Mouse (Mus musculus): Measurements from ENCODE around the gene Vsig2. TPM values are rescaled to one million over a fixed set of nuclear protein-coding genes. Genes with fewer than 3 reads are reported as not detected.

Gene Vsig2
- polyA plus RNA-seq, 2 experiments from 2014 or later: not detected

DNA sequence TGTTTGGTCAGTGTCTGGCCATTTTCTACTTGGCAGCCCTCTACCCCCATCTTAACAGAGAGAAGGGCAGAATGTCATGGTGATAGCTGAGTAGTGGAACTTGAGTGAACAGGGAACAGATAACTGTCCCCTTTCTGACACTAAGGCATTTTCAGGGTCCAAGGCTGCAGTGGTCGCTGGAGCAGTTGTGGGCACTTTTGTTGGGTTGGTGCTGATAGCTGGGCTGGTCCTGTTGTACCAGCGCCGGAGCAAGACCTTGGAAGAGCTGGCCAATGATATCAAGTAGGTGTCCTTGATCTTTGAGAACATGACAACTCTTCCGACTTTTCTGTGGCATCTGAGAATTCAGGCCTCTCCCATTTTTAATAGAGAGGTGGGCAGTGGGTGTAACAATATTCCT lies 2.2 kb upstream of the Vsig2 start:
- ATAC-seq: no peak

DNA sequence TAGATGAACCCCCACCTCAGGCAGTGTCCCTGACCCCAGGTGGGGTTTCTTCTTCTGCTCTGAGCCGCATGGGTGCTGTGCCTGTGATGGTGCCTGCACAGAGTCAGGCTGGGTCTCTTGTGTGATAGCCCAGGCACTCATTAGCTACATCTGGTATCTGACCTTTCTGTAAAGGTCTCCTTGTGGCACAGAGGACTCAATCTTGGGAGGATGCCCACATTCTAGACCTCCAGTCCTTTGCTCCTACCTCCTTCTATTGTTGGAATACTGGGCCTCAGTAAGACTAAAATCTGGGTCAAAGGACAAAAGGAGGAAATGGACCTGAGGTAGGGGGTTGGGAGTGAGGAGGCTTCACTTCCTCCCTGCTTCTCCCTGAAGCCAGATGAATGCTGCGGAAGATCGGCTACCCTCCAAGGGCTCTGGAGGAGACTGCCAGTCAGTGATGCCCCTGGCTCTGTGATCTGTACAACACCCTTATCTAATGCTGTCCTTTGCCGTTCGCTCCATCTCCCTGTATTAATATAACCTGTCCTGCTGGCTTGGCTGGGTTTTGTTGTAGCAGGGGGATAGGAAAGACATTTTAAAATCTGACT lies 1.3 kb upstream of the Vsig2 start:
- ATAC-seq: no peak

DNA sequence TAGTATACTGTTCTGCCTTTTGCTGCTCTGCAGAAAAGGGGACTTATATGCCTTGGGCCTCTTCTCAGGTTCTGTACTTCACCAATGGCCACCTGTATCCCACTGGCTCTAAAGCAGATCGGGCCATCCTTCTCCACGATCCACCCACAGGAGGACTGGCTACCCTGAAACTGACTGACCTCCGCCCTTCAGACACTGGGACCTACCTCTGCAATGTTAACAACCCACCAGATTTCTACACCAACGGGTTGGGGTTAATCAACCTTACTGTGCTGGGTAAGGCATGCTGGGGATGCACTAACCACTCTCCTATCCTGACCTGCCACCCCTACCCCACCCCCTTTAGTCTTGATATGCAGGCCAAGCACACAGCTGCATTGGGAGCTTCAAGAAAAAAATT lies 1.2 kb downstream of the Vsig2 start:
- no peak for ATAC-seq

DNA sequence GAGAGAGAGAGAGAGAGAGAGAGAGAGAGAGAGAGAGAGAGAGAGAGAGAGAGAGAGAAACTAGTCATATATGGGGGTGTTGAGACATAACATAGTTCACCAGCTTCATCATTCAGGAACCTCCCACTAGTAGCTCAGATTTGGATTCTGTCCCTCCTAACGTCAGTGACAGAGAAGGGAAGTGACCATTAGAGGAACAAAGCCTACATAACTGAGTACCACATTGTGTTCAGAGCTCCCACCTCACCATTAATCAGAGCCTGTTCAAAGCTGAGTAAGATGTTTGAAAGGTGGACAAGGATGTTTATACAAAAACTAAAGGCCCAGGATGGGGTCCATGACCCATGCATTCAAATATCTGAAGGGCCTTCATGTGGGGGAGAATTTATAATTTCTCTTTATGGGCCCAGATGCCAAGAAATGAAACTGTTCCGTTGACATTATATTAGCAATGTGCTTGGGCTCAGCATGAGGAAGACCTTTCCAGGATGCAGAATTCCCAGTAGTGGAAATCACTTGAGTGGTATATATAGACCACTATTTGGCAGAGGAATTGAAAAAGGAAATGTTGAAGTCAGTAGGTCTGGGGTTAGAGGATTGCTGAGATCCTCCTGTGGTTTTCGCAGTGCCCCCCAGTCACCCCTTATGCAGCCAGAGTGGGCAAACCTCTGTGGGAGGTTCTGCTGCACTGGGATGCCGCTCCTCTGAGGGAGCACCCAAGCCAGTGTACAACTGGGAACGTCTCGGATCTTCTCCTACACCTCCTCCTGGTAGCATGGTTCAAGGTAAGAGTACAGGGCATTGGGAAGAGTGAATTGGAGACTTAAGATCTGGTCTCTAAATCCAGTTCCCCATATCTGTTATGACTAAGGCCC lies 1.9 kb downstream of the Vsig2 start:
- no peak for ATAC-seq

DNA sequence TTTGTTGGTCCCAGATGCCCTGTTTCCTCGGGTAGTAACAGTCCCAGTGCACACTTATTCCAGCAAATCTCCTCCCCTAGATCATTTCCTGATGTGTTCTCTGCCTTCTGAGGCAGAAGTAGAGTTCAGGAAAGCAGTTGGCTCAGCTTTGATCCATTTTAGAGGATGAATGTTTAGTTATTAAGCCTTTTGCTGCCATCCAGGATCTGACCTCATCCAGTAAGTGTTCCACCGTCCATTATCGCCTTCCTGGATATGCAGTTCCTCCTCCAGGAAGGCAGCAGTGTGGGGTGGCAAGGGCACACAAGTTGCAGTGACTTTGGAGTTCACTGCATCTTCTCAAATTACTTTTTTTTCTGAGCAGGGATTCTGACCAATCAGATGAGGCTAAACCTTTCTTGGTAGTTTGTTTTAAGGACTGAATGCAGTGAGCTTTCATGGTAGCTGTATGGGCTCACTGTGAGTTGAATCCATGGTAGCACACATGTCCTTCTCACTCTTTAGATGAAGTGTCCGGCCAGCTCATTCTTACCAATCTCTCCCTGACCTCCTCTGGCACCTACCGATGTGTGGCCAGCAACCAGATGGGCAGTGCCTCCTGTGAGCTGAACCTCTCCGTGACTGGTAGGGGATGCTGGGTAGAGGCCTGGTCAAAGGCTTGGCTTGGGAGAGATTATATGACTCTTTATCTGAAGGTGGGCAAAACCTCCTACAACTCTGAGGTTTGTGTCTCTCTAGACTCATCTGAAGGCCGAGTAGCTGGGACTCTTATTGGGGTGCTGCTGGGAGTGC lies 3.0 kb downstream of the Vsig2 start:
- ATAC-seq: no peak

DNA sequence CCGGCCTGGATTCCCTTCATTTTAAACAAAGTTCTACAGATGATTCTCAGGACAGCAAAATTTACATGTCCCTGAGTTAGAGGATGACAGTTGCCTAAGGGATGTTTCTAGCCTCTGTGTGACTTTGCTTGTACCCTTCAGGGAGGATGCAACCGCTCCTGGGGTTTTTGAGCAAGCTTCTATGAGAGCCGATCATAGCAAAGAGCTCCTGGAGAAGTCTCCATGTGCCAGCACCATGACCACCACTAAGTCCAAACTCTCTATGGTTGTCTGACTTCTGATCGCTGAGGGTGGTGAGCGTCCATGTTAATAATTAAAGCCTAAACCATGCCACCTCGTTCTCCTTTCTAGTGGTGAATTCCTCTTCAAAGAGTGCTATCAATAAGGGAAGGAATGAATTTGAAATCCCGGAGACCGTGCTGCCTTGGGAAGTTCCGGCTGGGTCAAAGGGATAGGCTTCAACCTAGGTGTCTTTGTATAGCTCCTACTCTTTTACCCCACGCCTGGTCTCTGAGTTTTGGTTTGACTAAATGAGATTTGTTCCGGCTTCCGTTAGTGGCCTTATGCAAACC lies 4.9 kb downstream of the Vsig2 start:
- ATAC-seq: no peak

DNA sequence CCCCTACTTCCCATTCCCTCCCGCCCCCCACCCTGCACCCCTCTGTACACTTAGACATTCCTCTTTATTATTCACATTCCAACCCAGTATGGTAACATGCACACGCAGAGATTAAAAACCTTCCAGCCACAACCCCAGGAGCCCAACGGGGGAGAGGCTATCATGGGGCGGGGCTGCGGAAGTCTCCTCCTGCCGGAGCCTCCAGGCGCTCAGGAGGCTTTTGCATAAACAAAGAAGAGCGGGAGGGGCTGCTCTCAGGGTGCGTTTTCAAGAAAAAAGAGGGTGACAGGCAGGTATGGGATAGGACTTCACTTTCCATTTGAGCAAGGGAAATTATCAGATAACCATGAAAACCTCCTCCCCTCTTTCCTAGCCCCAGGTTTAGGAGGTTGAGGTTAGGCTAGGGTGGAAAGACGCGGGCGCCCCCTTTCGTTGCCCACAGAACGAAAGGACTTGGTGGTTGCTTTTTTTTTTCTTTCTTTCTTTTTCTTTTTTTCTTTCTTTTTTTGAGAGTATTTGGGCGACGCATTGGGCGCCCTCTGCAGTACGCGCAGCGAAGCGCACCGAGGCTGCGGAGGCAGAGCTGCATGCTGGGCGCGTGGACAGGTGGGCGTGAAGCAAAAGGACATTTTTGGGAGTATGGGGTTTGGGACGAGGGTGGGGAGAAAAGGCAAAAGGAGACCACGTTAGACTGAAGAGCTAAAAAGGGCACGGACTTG lies 5.6 kb downstream of the Vsig2 start:
- peak; percentile 43 for ATAC-seq

DNA sequence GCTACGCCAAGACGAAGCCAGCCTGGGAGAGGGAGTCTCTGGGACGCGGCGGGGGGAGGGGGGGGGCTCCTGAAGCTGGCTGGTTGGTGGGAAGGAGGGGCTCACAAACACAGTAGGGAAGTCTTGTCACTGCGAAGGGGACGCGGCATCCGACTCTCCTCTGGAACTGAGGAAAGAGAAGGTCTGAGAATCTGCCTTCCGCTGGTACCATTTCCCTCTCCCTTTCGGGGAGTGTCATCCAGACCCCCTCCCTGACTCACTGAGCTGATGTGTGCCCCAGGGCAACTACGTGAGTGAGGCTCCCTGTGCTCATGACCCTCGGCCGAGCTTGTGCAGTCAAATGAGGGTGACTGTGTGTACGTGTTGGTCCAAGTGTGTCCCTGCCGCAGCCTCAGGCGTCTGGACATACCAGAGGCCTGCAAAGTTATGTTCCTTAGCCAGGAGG lies 6.1 kb downstream of the Vsig2 start:
- ATAC-seq: no peak

DNA sequence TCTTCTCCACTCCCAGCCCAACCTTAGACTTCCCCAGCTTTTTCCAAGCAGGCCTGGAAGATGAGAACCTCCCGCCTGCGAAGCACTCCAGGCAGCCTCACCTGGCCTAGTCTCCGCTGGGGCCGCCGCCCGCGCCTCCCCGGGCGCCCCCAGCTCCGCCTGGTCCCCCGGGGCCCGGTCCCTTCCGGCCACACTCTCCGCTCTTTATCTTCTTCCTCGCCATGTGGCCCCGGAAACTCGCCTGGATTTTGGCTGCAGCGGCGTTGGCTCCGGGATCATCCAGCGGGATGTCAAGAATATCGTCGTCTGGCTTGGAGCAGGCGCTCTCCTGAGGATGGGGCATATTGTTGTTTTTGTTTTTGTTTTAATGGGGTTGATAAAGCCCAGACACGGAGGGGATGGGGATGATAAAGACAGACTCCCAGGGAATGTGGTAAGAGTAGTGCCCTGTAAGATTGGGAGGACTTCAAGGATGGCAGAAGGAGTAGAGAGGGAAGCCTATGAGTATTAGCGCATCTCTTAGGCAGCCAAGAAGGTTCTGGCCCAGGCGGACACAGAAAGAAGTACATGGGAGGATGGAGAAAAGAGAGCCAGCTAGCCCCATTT lies 6.9 kb downstream of the Vsig2 start:
- ATAC-seq: no peak

DNA sequence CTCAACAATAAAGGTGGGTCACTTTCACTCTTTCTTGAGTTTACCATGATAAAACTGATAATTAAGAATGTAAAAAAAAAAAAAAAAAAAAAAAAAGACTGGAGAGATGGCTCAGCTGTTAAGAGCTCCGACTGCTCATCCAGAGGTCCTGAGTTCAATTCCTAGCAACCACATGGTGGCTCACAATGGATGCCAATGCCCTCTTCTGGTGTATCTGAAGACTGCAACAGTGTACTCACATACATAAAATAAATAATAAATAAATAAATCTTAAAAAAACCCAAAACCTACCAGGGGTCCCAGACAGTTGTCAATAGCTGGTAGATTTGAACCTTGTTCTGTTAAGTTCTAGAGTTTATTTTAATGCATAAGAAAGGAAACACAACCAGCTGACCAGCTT lies 7.8 kb downstream of the Vsig2 start:
- ATAC-seq: no peak

DNA sequence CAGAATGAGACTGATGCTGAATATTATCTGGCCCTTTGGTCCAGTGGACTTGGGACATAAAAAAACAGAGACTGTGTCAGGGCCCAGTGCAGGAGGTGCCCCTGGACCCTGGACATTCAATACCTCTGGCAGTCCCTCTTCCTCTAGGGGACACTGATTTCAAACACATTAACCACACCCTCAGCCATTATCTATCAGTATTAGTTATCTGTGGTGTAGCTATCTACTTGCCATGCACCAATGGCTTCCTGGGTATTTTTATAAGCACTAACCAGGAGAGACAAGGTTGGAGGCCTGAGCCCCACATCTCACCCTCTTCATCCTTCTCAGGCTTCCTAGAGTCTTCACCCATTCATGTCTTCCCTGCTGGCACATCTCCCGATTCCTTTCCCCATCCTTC lies 11.4 kb downstream of the Vsig2 start:
- ATAC-seq: no peak

DNA sequence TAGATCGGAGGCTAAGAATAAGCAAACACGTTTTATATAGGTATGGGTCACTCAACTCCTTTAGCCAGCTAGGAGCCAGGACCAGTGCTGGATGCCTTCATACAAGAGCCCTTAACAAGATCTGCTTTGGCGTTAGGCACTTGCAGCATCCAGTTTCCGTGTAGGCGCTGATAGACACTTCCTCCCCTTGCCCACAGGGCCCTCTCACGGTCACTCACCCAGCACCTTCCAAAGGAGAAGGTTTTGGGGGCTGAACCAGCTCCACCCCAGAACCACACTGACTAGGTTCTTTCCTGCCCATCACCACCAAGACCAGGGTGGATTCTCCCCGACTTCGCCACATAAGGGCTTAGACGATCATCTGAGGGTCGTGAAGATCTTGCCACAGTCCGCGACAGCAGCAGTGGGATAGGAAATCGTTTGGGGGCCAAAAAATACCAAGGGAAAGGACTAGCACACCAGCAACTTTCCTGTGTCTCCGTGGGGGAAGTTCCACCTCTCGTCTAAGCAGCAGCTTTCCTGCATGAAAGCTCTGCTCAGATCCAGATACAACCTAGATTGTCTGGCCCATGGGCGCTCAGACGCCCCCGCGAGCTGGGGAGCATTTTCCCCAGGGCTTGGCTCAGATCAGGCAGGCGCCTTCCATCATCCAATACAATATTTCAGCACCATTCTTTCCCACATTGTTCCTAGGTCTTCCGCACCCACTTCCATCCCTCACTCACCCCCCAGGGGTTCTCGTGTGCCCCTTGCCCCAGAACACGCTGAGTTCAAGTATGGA lies 12.9 kb downstream of the Vsig2 start:
- no peak for ATAC-seq

DNA sequence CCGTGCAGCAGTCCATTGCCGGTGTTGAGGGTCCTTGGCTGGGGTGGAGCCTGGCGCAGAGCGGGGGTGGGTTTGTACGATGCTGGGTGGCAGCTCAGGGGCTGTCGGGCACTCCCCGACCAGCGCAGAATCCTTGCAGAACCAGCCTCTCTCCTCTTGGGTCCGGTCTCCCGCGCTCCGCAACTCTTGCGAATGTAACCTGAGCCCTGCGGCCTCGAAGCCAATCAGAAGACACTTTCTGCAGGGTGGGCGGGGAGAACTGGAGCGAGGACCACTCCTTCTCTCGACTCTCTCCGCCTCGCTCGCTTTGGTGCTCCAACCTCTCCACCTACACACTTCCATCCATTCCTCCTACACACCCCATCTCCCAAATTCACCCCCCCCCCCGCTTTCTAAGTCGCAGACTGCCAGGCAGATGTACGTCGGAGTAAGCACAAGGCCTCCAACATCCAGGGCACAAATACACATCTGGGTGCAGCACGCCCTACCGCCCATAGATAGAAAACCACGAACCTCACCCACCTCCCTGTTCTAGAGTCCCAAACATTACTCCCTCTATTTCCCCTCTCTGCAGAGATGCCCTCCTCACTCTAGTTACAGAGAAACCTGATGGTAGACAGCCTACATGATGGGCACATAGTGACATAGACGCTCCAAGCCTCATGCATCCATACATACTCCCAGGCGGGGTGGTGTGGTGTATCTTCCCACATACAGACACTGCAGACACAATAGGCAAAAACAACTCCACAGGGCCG lies 13.7 kb downstream of the Vsig2 start, which contains the start of gene Nrgn:
Gene Nrgn, minus strand, starts transcription at position 369 of the 758 bp plus-strand sequence.
- peak; percentile 67 for ATAC-seq

DNA sequence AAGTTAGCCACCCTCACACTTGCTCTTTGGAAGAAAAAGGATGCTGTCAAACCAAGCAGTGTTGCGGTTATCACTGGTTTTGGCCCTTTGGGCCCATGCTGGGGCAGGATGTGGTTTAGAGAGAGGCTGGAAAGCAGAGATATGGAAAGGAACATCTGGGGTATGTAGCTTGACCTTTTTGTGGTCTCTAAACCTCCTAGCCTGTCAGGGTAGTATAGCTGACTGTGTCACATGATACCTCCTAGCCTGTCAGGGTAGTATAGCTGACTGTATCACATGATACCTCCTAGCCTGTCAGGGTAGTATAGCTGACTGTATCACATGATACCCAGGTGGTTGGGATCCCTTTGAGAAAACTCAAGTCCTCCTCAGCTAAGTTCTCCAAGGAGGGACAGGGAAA lies 15.2 kb downstream of the Vsig2 start:
- ATAC-seq: peak; percentile 34

DNA sequence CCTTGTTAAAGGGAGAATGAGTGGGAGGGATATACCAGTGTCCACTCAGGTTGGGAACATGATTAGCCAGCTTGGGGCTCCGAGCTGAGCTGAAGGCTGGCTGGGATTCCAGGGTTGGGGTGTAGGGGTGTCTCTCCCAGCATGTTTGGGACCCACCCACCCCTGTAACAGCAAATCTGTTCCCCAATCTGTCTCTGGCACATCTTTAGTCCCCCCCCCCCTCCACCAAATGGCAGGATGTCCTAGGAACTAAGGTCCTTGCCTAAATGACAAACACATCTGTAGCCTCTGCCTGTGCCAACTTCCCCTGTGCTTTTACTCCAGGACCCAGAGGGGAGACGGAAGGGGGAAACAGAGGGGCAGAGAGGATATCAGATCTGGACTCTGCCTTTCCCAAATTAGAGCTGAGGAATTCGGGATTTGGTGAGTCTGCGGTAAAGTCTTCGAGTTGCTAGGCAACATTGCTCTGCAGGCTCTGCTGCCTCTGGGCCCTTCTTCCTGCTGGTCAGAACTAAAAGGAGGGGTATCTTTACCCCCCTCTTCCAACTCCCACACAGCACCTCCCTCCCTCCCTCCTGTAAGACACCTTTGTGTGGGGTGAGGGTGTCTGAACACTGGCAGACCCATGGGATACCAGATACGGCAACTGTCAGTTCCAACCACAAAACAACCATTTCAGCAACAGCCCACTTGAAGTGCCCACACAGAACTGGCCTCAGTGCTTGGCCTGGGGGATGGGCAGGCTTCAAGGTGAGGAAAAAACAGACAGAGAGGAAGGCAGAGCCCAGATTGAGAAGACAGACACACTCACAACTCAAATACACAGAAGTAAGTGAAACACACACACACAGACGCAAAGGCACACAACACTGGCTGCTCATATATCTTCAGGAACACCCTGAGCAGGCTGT lies 16.0 kb downstream of the Vsig2 start, which contains the start of gene Siae:
Gene Siae, plus strand, starts transcription at position 861 of the 911 bp plus-strand sequence.
- no peak for ATAC-seq

DNA sequence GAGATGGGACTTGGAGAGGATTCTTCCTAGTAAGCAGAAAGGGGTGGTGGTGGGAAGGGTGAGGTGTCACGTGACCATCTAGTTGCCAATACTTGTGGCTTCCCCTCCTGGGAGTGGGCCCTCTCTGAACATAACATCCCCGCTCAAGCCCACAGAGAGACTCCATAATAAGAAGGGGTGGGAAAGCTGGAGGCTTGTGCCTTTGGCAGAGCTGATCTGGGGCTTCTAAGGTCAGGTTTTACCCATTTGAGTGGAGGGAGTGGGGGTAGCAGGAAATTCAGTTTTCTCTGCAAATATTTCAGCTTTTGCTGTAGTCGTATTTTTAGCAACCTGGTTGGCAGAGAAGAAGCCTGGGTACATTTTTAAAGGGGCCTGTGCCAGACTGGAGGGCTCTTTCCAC lies 17.3 kb downstream of the Vsig2 start:
- no peak for ATAC-seq

DNA sequence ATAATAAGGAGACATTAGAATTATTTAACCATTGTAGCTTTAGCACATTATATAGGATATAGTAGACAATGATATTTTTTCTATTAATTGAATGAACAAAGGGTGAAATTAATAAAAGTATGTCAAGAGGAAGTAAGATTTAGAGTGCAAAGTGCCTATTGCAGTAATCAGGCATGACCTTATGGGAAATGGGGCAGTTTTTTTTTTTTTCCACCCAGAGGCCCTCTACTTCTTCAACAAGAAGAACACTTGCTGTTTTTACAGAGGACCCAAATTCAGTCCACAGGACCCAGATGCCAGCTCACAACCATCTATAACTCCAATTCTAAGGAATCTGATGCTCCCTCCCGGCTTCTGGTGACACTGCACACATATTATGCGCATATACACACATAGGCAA lies 21.6 kb downstream of the Vsig2 start:
- no peak for ATAC-seq

DNA sequence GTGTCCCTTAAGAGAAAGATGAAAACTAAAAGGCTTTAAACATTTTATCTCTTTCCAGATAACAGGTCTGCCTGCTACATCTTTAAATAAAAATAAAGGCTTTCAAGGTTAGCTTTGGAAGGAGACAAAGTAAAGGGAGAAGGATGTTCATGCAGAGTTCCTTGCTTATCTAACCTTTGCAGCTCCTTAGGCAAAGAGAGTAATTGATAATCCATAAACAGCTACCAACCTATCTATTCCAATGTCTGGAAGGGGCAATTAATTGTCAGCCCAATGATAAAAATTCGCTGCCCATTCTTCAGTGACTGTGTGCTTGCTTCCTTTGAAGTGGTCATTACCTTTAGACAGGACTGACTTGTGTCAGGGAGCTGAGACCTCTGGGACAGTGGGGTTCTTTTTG lies 24.8 kb downstream of the Vsig2 start:
- ATAC-seq: no peak

DNA sequence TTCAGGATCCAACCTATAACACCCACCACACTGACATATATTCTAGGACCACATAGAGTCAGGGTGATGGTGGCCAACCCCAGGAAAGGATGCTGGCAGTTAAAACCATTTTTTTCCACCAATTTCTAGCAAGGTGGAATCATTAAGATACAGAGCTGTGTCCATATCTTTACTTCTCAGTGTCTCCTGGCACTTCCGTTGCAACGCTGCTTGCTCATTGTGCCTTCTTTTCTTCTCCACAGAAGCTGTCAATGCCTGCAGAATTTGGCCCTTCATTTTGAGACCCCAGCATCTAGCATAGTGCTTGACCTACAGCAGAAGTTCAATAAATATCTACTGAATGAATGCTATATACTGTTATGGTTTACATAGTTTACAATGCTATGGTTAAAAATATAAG lies 28.0 kb downstream of the Vsig2 start:
- no peak for ATAC-seq
